Mouse (Mus musculus) embryonic facial prominence, embryonic 14.5 days (tissue): ENCODE results near the gene Ppp2r5d. TPM values are rescaled to one million over a fixed set of nuclear protein-coding genes. Genes with fewer than 3 reads are reported as not detected.

Experiments used
- ATAC-seq: fragments of 200-750 bp; cut with Nextera tagmentation; 2 replicates; pipeline ENCODE4 v1.8.0; 2017; ENCODE audit warnings: low read depth, moderate number of reproducible peaks, moderate TSS enrichment
- DNase-seq: peaks from one replicate; pipeline ENCODE4 v3.0.0-alpha.2; 2015; ENCODE audit warnings: low spot score
- H3K27ac ChIP-seq: fragments of 300-500 bp; sonication (generic); replicated peaks from 2 replicates; pipeline ENCODE4 v1.5.1; 2014; ENCODE audit warnings: low read depth, mild to moderate bottlenecking, low read length, moderate library complexity
- H3K27me3 ChIP-seq: fragments of 300-500 bp; sonication (generic); replicated peaks from 2 replicates; pipeline ENCODE4 v1.6.1; 2014; ENCODE audit warnings: low read length; ENCODE audit not compliant: control insufficient read depth, insufficient read depth
- H3K36me3 ChIP-seq: fragments of 300-500 bp; sonication (generic); 2 replicates; pipeline ENCODE4 v1.6.1; 2014; ENCODE audit warnings: low read length, mixed read lengths; ENCODE audit not compliant: control insufficient read depth, insufficient read depth
- H3K4me1 ChIP-seq: fragments of 300-500 bp; sonication (generic); 2 replicates; pipeline ENCODE4 v1.6.1; 2014; ENCODE audit warnings: antibody characterized with exemption, low read length; ENCODE audit not compliant: control insufficient read depth, insufficient read depth
- H3K4me2 ChIP-seq: fragments of 300-500 bp; sonication (generic); 2 replicates; pipeline ENCODE4 v1.6.1; 2014; ENCODE audit warnings: low read depth, mild to moderate bottlenecking, low read length, moderate library complexity, mixed read lengths
- H3K4me3 ChIP-seq: fragments of 300-500 bp; sonication (generic); 2 replicates; pipeline ENCODE4 v1.5.1; 2014; ENCODE audit warnings: low read depth, mild to moderate bottlenecking, low read length
- H3K9ac ChIP-seq: fragments of 300-500 bp; sonication (generic); 2 replicates; pipeline ENCODE4 v1.6.1; 2014; ENCODE audit warnings: low read depth, mild to moderate bottlenecking, low read length, moderate library complexity, mixed read lengths
- H3K9me3 ChIP-seq: fragments of 300-500 bp; sonication (generic); 2 replicates; pipeline ENCODE4 v1.6.1; 2016; ENCODE audit warnings: low read length; ENCODE audit not compliant: control insufficient read depth
- WGBS: fragments of 180-500 bp; shearing (Covaris S2); extraction: QIAGEN DNeasy Blood & Tissue Kit; methylation state at CpG from one replicate; pipeline ENCODE4 v1.1.7; 2014; 5-methylcytosine and 5-hydroxymethylcytosine counted together
- polyA plus RNA-seq: library from polyadenylated mRNA; unstranded; fragments of >200 nt; fragmentation: Nextera tagmentation; extraction: Ambion mirVana; gene quantifications from 2 replicates; pipeline ENCODE4 v1.2.1, GENCODE M21; 2014

Ppp2r5d gene
- polyA plus RNA-seq, 1 experiment from 2014 or later = 79.5 TPM

GRCm38 (mm10) chr17:46661981-46662380 lies 42.9 kb downstream of the Ppp2r5d start:
- ATAC-seq (no peak), DNase-seq (no peak)
- no peak overlapping the region for H3K27ac ChIP-seq
- H3K27me3 ChIP-seq = no peaks in the 10 kb centered on the region
- 93% methylated on average over 12 of the region's 12 CpGs for WGBS
- no peaks in the 10 kb centered on the region for H3K9me3 ChIP-seq
- no peaks in the 10 kb centered on the region for H3K4me1 ChIP-seq
- H3K36me3 ChIP-seq = peaks cover 95% of the 10 kb centered on the region
- no peak overlapping the region for H3K4me2 ChIP-seq
- H3K9ac ChIP-seq = no peak overlapping the region
- no peak overlapping the region for H3K4me3 ChIP-seq

GRCm38 (mm10) chr17:46661351-46661750 lies 43.6 kb downstream of the Ppp2r5d start:
- H3K9me3 ChIP-seq = no peaks in the 10 kb centered on the region
- H3K27me3 ChIP-seq = no peaks in the 10 kb centered on the region
- H3K27ac ChIP-seq = no peak overlapping the region
- 92% methylated on average over 9 of the region's 9 CpGs for WGBS
- no peak overlapping the region for H3K9ac ChIP-seq
- no peak overlapping the region for H3K4me2 ChIP-seq
- DNase-seq (no peak), ATAC-seq (no peak)
- H3K4me3 ChIP-seq = no peak overlapping the region
- peaks cover 95% of the 10 kb centered on the region for H3K36me3 ChIP-seq
- no peaks in the 10 kb centered on the region for H3K4me1 ChIP-seq

GRCm38 (mm10) chr17:46656054-46656453 lies 48.9 kb downstream of the Ppp2r5d start:
- Histone ChIP-seq H3K4me3 (no peak overlapping the region), H3K4me1 (peaks cover 21% of the 10 kb centered on the region), H3K27ac (no peak overlapping the region), H3K9me3 (no peaks in the 10 kb centered on the region), H3K9ac (no peak overlapping the region), H3K36me3 (peaks cover 93% of the 10 kb centered on the region), H3K27me3 (no peaks in the 10 kb centered on the region), H3K4me2 (no peak overlapping the region)
- ATAC-seq (no peak), DNase-seq (no peak)
- 82% methylated on average over 6 of the region's 6 CpGs for WGBS

GRCm38 (mm10) chr17:46651755-46652547 lies 53.0 kb downstream of the Ppp2r5d start:
- ATAC-seq = no peak
- H3K36me3 ChIP-seq = peaks cover 67% of the 10 kb centered on the region

GRCm38 (mm10) chr17:46651292-46651691 lies 53.6 kb downstream of the Ppp2r5d start:
- H3K27me3 ChIP-seq = no peaks in the 10 kb centered on the region
- H3K9me3 ChIP-seq = no peaks in the 10 kb centered on the region
- peaks cover 60% of the 10 kb centered on the region for H3K36me3 ChIP-seq
- H3K4me2 ChIP-seq = peak overlapping the region; percentile 78
- H3K4me3 ChIP-seq = peak overlapping the region; percentile 84
- H3K9ac ChIP-seq = peak overlapping the region; percentile 87
- DNase-seq (no peak), ATAC-seq (no peak)
- WGBS = 63% methylated on average over 17 of the region's 17 CpGs
- peak overlapping the region; percentile 97 for H3K27ac ChIP-seq
- peaks cover 30% of the 10 kb centered on the region for H3K4me1 ChIP-seq

More at GRCm38 (mm10) chr17:46651755-46652547, 53.0 kb downstream of the Ppp2r5d start:
- peak overlapping the region; percentile 84 for H3K4me3 ChIP-seq
- peak overlapping the region; percentile 87 for H3K9ac ChIP-seq
- no peaks in the 10 kb centered on the region for H3K27me3 ChIP-seq
- WGBS = 64% methylated on average over 20 of the region's 20 CpGs
- no peak for DNase-seq
- H3K4me2 ChIP-seq = peak overlapping the region; percentile 78
- peaks cover 26% of the 10 kb centered on the region for H3K4me1 ChIP-seq
- no peak overlapping the region for H3K27ac ChIP-seq
- no peaks in the 10 kb centered on the region for H3K9me3 ChIP-seq

- H3K27ac ChIP-seq = peak within 1 kb of the TSS; percentile 97
- 0% methylated on average over 26 of the region's 58 CpGs for WGBS
- DNase-seq = peak; percentile 99
- H3K27me3 ChIP-seq = no peaks in the 10 kb centered on the region
- H3K4me1 ChIP-seq = peaks cover 30% of the 10 kb centered on the region
- H3K36me3 ChIP-seq = peaks cover 52% of the 10 kb centered on the region
- H3K9ac ChIP-seq = peak within 1 kb of the TSS; percentile 87
- H3K9me3 ChIP-seq = no peaks in the 10 kb centered on the region
- H3K4me3 ChIP-seq = peak within 1 kb of the TSS; percentile 84
- H3K4me2 ChIP-seq = peak within 1 kb of the TSS; percentile 78
- peak; percentile 96 for ATAC-seq
These were observed 54.5 kb downstream of the Ppp2r5d start, which contains the start of gene Cul7 for GRCm38 (mm10) chr17:46650232-46651031. TSS of gene Cul7 (plus strand) at chr17:46650337.

GRCm38 (mm10) chr17:46649811-46650210 lies 55.1 kb downstream of the Ppp2r5d start:
- Histone ChIP-seq H3K36me3 (peaks cover 47% of the 10 kb centered on the region), H3K4me1 (peaks cover 33% of the 10 kb centered on the region), H3K9me3 (no peaks in the 10 kb centered on the region), H3K4me2 (peak overlapping the region; percentile 78), H3K9ac (peak overlapping the region; percentile 87), H3K27ac (peak overlapping the region; percentile 97), H3K27me3 (no peaks in the 10 kb centered on the region), H3K4me3 (peak overlapping the region; percentile 84)
- DNase-seq = no peak
- no peak for ATAC-seq
- WGBS = 34% methylated on average over 15 of the region's 15 CpGs

GRCm38 (mm10) chr17:46648436-46648835 lies 56.5 kb downstream of the Ppp2r5d start:
- no peak overlapping the region for H3K9ac ChIP-seq
- H3K27me3 ChIP-seq = no peaks in the 10 kb centered on the region
- ATAC-seq (no peak), DNase-seq (no peak)
- H3K36me3 ChIP-seq = peaks cover 36% of the 10 kb centered on the region
- peaks cover 38% of the 10 kb centered on the region for H3K4me1 ChIP-seq
- 93% methylated on average over 9 of the region's 9 CpGs for WGBS
- H3K4me3 ChIP-seq = no peak overlapping the region
- H3K27ac ChIP-seq = no peak overlapping the region
- no peak overlapping the region for H3K4me2 ChIP-seq
- no peaks in the 10 kb centered on the region for H3K9me3 ChIP-seq
